Mouse (Mus musculus): Measurements from ENCODE around the gene Cabp2. TPM values are rescaled to one million over a fixed set of nuclear protein-coding genes. Genes with fewer than 3 reads are reported as not detected.
"Not testable (repeated sequence)": the region's sequence is repeated elsewhere in the genome, so short reads cannot be mapped to it uniquely, and the experiment has no call there.

Gene Cabp2
- polyA plus RNA-seq (2017; shearing (Covaris generic)): not detected

- no peak for ATAC-seq
Observed at GRCm38 (mm10) chr19:4081394-4081793, at the start of gene Cabp2. TSS of gene Cabp2 (plus strand) at chr19:4081578.

- ATAC-seq: no peak
Observed at GRCm38 (mm10) chr19:4032668-4033067, 48.7 kb upstream of the Cabp2 start.

DNA sequence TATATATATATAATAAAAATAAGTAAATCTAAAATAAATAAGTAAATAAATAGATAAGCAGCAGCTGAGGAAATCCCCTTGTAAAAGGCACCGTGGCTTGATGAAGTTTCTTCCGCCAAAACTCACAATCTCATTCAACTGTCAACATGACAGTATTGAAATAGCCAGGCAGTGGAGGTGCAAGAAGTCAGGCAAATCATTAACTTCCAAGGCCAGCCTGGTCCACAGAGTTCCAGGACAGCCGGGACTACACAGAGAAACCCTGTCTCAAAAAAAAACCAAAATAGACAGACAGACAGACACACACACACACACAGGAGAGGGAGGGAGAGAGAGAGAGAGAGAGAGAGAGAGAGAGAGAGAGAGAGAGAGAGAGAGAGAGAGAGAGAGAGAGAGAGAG is 48.1 kb upstream of the Cabp2 start:
- ATAC-seq: no peak

GRCm38 (mm10) chr19:4033742-4034141 is 47.6 kb upstream of the Cabp2 start:
- no peak for ATAC-seq

GRCm38 (mm10) chr19:4036327-4037045 is 44.9 kb upstream of the Cabp2 start:
- ATAC-seq: no peak

- ATAC-seq: not testable (repeated sequence)
Observed at GRCm38 (mm10) chr19:4037154-4037787, 44.1 kb upstream of the Cabp2 start.

DNA sequence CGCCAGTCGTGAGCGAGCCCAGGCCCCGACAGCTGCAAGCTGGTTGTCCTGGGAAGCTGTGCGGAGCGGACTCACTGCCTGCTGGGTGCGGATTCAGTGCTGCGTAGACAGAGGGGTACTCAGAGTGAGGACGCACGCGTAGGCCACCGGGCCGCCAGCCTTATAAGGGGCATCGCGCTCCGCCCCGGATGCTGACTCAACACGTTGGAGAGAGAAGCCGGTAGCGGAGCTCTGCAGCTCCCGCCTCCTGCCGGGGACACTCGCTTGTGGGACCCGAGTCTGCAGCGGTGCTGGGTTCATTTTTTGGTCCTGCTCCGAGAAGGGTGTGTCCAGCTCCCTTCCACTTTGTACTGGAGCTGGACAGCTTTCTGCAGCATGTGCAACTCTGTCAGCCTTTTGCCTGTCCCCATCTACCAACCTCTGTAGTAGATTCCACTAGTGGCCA is 43.6 kb upstream of the Cabp2 start, which contains the start of gene Gstp1:
TSS of gene Gstp1 (minus strand) at position 198 of the 445 bp plus-strand sequence.
- ATAC-seq: peak; percentile 93

DNA sequence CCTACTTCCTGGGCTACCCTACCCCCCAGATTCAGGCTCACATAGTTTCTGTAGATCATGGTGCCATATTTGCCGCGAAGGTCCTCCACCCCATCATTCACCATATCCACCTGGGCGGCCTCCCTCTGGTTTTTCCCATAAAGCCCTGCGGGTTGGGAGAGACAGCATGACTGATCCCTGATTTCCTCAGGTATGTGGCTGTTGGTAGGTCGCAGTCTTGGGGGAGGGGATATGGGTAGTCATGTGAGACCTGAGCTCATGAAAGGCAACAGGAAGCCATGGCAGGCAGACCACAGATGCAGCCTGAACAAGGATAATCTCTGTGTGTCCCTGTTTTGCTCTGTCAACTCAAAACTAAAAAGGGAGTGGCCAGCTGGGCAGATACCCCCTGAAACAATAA is 40.4 kb upstream of the Cabp2 start:
- not testable (repeated sequence) for ATAC-seq

DNA sequence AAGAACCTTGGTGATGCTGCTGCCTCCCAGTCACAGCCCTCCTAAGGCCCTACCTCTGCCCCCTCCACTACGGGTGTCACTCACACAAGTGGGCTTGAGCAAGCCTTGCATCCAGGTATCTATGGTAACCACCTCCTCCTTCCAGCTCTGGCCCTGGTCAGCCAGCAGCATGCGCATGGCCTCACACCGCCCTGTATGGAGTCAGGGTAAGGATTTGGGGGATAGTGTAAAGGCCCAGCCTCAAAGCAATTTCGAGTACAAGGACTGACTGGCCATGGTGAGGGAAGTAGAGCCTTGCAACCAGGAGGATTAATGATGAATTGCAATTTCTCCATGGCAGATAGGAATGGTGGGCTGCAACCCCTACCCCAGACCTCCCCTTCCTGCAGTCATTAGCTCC is 39.9 kb upstream of the Cabp2 start:
- ATAC-seq: not testable (repeated sequence)

DNA sequence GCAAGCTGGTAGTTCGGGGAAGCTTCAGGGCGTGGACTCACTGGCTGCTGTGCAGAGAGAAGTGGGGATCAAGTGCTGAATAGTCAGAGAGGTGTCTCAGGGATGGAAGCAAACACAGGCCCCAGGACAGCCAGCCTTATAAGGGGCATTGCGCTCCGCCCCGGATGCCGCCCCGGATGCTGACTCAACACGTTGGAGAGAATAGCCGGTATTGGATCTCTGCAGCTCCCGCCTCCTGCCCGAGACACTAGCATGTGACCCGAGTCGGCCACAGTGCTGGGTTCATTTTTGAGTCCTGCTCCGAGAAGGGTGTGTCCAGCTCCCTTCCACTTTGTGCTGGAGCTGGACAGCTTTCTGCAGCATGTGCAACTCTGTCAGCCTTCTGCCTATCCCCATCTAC is 39.3 kb upstream of the Cabp2 start:
- ATAC-seq: no peak

GRCm38 (mm10) chr19:4044109-4044508 is 37.3 kb upstream of the Cabp2 start:
- ATAC-seq: not testable (repeated sequence)

DNA sequence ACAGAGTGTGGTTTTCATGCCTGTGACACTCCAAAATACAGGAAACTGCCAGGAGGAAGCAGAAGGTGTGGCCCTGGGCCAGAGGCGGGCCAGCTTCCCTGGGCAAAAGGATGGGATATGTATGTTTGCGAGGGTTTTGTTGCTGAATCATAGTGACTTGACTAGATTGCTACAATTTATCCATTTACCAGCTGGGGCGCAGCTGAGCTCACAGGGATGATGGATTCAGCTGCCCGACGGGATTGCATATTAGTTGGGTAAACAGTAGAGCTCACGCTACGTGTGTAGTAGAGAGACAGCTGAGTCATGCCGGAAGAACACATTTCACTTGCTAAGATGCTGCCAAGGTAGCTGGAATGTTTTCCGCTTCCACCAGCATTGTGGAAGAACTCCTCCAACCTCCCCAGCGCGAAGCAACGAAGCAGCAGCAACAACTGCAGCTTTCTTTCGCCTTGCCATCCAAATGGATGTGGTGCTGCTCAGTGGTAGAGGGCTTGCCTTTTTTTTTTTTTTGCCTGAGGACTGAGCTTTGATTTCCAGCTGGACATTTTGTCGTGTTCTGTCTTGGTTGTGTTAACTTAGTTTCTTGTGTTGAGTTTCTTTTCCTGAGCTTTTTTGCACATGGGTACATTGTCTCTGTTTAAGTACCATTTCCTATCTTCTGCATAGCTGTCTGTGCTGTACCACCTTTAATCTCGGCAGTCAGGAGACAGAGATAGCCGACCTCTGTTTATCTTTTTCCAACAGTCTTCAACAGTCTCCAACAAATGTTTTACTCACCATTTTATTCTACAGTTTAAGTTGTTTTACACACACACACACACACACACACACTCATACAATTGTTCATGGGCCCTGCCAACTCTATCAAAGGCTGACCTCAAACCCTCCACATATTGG is 35.2 kb upstream of the Cabp2 start, which contains the start of gene Gstp2:
TSS of gene Gstp2 (minus strand) at position 58 of the 900 bp plus-strand sequence.
- no peak for ATAC-seq

DNA sequence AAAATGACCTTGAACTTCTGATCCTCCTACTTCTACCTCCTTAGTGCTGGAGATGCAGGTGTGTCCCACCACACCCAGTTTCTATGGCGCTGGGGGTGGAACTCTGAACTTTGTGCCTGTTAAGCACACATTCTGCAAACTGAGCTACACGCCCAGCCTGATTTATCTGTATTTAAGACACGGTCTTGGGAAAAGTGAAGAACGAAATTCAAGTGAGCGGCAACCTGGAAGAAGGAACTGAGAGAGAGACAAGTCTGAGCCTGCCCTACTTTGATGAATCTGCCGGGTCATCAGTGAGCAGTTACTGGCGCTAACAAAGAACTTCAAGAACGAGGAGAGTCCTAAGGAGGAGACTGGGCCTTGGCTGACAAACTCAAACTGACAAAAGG is 34.5 kb upstream of the Cabp2 start:
- ATAC-seq: no peak

DNA sequence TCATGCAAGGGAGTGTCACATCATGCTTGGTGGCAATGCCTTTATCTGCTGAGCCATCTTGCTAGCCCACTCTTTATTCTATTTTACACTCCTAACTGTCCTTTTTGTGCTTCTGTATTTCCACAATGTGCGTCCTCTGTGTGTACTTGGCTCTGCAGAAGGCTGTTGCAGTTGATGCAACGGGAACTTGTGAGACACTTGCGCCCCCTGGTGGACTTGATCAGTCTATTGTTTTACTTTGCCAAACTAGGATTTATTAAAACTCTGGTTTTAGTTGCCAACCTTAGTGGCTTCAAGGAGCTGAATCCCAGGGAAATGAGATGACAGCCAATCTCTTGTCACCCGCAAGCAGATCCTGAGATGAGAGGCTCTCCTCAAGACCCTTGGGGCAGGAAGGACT is 33.5 kb upstream of the Cabp2 start:
- ATAC-seq: no peak

- ATAC-seq: not testable (repeated sequence)
Observed at GRCm38 (mm10) chr19:4049069-4049468, 32.3 kb upstream of the Cabp2 start.

DNA sequence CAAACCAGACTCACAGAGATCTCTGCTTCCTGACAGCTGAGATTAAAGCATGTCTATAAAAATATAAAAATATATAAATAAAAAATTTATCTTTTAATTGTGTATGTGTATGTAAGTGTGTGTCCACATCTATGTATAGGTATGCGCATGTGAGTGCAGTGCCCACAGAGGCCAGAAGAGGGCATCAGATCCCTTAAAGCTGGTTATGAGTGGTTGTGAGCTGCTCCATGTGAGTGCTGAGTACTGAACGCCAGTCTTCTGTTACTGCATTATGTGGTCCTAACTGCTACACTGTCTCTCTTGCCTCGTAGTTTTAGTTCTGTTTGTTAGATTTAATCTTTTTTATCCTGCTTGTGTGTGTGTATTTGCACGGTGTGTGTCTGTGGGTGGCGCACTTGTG is 30.4 kb upstream of the Cabp2 start:
- no peak for ATAC-seq

GRCm38 (mm10) chr19:4051741-4052515 is 29.4 kb upstream of the Cabp2 start:
- peak; percentile 55 for ATAC-seq

DNA sequence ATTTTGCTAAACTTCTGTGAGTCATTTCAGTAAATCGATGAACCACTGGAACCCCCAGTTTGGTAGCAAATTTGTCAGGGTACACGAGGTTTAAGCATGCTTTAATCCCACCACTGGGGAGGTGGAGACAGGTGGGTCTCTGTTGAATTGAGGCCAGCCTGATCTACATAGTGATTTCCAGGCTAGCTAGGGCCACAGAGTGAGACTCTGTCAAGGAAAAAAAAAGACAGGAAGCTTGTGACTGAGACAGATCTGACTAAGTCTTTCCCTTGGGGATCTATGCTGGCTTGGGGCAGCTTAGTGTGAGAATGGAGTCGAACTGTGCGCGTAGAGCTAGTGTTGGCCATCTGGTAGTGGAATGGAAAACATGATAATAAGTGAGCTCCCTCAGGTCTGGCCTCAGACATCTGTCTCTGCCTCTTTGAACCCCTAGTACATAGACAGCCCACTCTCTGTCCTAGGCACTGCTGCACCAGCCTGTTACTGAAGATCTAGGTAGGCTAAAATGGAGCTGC is 28.8 kb upstream of the Cabp2 start:
- peak; percentile 63 for ATAC-seq

- no peak for ATAC-seq
Observed at GRCm38 (mm10) chr19:4054613-4055012, 26.8 kb upstream of the Cabp2 start.

- ATAC-seq: no peak
Observed at GRCm38 (mm10) chr19:4055216-4055946, 26.0 kb upstream of the Cabp2 start.

All from activated CD4-positive, CD25-positive, alpha-beta regulatory T cell, adult 4 months (primary cell).